Mouse (Mus musculus) heart, adult 9 months (tissue): ENCODE measurements around the gene Efcab7.

Source experiments
- DNase-seq, 2 experiments: peaks; one replicate each; pipeline ENCODE4 v3.0.0; 2022; ENCODE audit warnings: low spot score in 2 of 2

The Efcab7 gene

DNA sequence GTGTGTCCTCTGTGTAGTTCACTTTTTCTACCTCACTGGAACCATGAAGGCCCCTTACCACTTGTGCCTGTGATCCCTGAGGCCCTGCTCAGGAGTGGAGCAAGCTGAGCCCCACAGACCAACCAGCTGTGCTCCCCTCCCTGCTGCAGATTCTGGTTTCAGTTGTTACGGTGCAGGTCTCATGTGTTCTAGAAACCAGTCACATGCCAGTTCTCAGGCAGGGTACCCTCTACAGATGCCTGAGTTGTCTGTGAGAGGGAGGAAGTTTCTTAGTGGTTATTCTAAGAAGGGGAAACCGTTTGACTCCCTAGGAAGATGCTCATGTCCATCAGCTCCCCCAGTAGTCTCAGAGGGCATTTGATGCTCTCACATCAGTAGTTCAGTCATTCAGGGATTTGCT, 115.6 kb downstream of the Efcab7 start:
- DNase-seq = no peak

DNA sequence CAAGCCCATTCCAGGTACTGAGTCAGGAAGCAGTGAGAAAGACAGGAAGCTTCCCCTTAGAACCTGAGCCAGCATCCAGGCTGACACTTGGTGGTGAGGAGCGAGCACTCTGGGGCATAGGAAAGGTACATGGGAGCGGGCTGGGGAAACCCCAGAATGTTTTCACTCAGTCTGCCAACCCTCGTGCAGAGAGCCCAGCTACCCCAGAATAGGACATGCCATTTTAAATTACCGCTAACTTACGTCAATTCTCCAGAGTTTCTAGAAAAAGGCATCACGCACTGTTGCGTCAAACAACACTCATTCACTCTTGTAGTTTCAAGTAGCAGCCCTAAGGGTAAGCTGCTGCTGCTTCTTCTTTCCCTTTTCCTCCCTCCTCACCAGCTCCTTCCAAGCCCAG, 116.0 kb downstream of the Efcab7 start:
- DNase-seq = no peak

DNA sequence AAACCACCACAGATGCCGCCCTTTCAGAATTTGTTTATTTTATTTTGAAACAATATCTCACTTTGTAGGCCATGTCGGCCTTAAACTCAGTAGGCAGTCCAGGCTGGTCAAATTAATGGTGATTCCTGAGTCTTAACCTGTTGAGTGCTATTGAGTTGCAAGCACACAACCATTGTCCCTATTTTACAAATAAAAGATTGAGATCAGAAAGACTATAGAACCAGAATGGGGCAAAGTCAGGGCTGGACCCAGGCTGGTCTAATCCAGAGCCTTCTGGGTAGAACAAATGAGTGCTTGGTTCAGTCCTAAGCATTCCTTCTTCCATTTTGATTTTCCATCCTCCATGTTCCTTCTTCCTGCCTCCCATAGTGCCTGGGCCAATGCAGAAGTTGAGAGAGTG, 117.5 kb downstream of the Efcab7 start:
- DNase-seq = no peak

DNA sequence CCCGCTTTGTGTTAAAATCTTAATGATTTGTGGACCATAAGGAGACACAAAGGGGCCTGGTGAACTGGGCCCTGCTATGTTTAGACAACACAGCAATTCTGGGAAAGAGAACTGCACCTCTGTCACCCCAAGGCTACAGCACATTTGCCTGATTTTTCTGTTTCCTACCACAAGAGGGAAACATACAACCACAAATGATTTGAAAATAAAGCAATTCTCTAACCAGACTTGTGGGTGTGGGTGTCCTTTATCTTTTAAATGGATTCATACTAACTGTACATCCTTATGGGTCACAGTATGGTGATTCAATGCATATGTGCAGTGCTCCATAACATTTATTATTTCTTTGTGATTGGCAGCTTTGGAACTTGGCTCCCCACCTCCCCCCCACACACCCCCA, 118.2 kb downstream of the Efcab7 start:
- DNase-seq = no peak

DNA sequence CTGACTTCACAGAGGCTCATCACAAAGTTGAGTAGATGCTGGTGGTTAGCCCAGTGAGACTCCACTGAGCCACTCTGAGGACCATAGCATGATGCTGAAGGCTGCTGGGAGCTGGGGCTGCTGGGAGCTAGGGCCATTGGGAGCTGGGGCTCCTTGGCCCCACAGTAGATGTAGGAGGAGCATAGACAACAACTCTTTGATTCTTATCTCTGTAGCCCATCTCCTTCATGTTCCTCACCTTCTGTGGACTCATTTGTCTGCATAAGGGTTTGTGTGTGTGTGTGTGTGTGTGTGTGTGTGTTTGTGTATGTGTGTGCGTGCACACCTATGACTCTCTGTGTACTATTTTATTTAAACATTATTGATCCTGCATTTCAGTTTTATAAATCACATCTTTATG, 118.9 kb downstream of the Efcab7 start:
- no peak for DNase-seq

DNA sequence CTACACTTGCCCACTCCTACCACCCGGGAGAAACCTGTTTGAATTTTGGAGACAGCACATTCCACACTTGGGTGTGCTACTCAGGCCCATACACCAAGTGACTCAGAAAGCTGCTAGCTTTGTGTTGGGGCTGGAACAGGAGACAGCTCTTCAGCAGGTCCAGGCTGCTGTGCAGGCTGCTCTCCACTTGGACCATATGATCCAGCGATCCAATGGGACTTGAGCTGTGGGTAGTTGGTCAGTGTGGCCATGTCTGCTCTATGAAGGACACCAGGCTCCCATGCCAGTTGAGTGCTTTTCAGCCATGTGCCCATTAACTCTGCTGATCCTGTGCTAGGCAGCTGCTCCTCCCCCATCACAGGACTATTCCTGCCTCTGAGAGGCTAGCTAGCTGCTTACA, 124.9 kb downstream of the Efcab7 start:
- no peak for DNase-seq

DNA sequence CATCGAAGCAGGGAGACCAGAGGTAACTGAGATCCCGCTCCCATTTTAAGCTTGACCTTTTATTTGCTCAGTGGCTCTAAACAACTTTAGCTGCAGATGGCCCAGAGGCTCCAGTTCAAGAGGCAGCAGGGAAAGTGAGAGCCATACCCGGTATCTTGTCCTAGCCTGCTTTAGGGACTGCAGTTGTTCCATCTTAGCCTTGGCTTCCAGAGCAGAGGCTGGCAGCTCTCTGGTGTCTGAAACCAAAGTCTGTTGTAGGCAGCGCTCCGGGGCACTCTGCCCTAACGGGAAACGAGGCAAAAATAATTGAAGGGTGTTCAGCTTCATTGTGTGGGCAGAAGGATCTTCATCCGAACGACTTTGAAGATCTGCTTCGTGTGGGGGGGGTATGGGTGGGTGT, 126.4 kb downstream of the Efcab7 start:
- no peak for DNase-seq

DNA sequence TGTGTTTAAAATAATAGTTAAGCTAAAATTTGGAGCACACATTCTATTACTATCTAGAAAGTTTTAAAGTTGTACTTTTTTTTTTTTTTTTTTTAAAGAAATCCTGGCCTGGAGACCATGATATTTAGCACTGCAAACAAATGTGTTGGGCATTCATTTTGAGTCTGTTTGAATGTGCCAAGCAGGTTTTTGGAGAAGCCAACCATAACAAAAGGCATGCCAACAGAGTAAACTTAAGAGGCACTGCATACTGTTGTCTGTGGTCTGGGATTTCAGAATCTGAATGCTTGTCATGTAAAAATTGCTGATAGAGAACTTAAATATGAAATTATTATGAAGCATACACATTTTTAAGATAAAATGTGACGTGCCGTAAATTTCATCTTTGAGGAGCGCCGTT, 128.2 kb downstream of the Efcab7 start:
- no peak for DNase-seq

DNA sequence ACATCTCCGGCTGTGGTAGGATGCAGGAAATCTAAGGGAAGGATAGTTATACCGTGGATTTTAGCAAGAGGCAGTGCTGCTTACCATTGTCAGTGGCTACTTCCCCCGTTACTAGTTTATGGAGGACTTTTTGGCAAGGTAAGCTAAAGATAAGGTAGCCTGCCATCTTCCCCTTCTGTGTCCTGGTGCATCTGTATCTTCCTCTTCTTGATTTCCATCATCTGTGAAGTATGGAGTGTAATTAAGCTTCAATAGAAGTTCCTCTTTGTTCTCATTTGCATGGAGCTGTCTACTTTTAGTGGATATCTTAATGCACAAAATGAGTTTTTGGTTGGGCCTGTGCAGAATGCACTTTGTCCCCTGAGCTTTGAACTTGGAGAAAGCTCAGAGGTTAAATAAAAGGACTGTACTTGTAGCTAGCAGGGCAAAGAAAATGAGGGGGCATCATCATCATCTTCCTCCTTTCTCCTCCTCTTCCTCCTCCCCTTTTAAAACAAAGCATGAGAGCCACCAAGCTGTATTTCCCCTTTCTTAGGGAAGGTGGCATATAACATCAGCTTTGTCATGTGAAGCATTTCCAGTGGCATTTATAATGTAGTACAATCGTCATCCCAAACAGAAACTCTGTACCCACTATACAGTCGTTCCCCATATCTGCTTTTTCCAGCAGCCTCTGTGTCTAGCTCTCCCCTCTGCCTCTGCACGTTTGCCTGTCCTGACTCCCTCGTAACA, 129.3 kb downstream of the Efcab7 start:
- no peak for DNase-seq

DNA sequence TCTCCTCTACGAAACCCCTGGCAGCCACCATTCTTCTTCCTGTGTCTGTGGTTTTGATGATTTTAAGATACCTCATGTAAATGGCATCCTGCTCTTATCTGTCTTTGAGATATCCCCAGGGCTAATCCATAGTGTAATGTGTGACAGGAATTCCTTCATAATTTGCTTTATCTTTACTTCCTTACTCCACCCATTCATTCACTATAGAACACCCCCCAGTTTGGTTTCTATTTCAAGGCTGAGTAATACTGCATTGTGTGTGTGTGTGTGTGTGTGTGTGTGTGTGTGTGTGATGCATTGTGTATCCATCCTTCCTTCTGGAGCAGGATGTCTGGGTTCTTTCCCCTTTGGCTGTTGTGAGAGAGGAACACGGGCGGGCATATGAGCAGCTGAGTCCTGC, 130.3 kb downstream of the Efcab7 start:
- DNase-seq = no peak
